Mouse (Mus musculus) left cerebral cortex, postnatal 25 days (tissue): ENCODE data around the gene G6pdx. TPM values are rescaled to one million over a fixed set of nuclear protein-coding genes. Genes with fewer than 3 reads are reported as not detected.

ENCODE experiments used
- total RNA-seq, 2 experiments: library from RNA; stranded (reverse); gene quantifications; 2 replicates each; pipeline ENCODE4 v1.2.3; 2021

G6pdx gene
- total RNA-seq, 2 experiments from 2014 or later, result 23.8 to 26.0 TPM

Other genes with a start within 250 kb of the G6pdx start
- gene Flna, start 179.4 kb downstream of the G6pdx start, total RNA-seq, result 10 to 100 TPM; 65.4 to 68.3 TPM
- 10 to 100 TPM; 31.4 to 38.9 TPM for gene Emd, start 174.5 kb downstream of the G6pdx start, total RNA-seq
- gene Rpl10, start 158.4 kb downstream of the G6pdx start, total RNA-seq, result 100 to 1,000 TPM; 137 to 162 TPM
- gene Taz, start 147.3 kb downstream of the G6pdx start, total RNA-seq, result 10 to 100 TPM; 48.5 to 55.5 TPM
- 1 to 10 TPM; 2.1 to 2.3 TPM for gene Dnase1l1, start 146.9 kb downstream of the G6pdx start, total RNA-seq
- gene Atp6ap1, start 132.1 kb downstream of the G6pdx start, total RNA-seq, result 100 to 1,000 TPM; 360 to 380 TPM
- 100 to 1,000 TPM; 603 to 616 TPM for gene Gdi1, start 124.2 kb downstream of the G6pdx start, total RNA-seq
- 10 to 100 TPM; 26.0 to 27.0 TPM for gene Fam50a, start 116.2 kb downstream of the G6pdx start, total RNA-seq
- gene Plxna3, start 100.1 kb downstream of the G6pdx start, total RNA-seq, result 10 to 100 TPM; 22.4 to 24.5 TPM
- gene Lage3, start 75.6 kb downstream of the G6pdx start, total RNA-seq, result 10 to 100 TPM; 25.3 to 28.5 TPM
- 10 to 100 TPM; 73.7 to 80.0 TPM for gene Ubl4a, start 56.0 kb downstream of the G6pdx start, total RNA-seq
- 1 to 10 TPM; 2.7 to 3.7 TPM for gene Slc10a3, start 55.8 kb downstream of the G6pdx start, total RNA-seq
- 10 to 100 TPM; 17.4 to 19.3 TPM for gene Fam3a, start 35.9 kb downstream of the G6pdx start, total RNA-seq
- gene Ikbkg, start 35.9 kb downstream of the G6pdx start, total RNA-seq, result 10 to 100 TPM; 50.0 to 51.5 TPM
- not detected for gene Gm6880, start 52.2 kb upstream of the G6pdx start, total RNA-seq
- not detected for gene Olfr1326-ps1, start 145.7 kb upstream of the G6pdx start, total RNA-seq
- not detected for gene Olfr1325, start 163.5 kb upstream of the G6pdx start, total RNA-seq
- gene Gm5640, start 216.4 kb upstream of the G6pdx start, total RNA-seq, result under 1 TPM; 0.16 to 0.46 TPM